Mouse (Mus musculus): ENCODE data around the gene Dennd4b.

GRCm38 (mm10) chr3:90220088-90220487, 44.9 kb upstream of the Dennd4b start:
- TF ChIP-seq USF1 (IDR thresholded peaks at IDR 0.05; ENCODE audit: low read depth) (no peak), REST (IDR thresholded peaks at IDR 0.05; ENCODE audit: insufficient read depth, insufficient read length) (no peak), POLR2A (IDR thresholded peaks at IDR 0.05; ENCODE audit: insufficient read length, low read depth) (no peak), MAX (IDR thresholded peaks at IDR 0.05; ENCODE audit: low read depth) (no peak), E2F4 (IDR thresholded peaks at IDR 0.05; ENCODE audit: insufficient read depth) (no peak)

Data from myocyte (in vitro differentiated cells).